Mouse (Mus musculus): ENCODE measurements around the gene Mrpl44.

GRCm38 (mm10) chr1:79739726-79740125 is 36.1 kb upstream of the Mrpl44 start:
- no peak for TF ChIP-seq CTCF (IDR thresholded peaks at IDR 0.05; ENCODE audit: low read depth)
- TF ChIP-seq EP300 (IDR thresholded peaks at IDR 0.05; ENCODE audit: low read depth) = no peak

Data from liver, postnatal 0 days (tissue).